Mouse (Mus musculus): Measurements from ENCODE around the gene Gtpbp3. TPM values are rescaled to one million over a fixed set of nuclear protein-coding genes. Genes with fewer than 3 reads are reported as not detected.
A peak's percentile ranks its signal among the peaks of the same experiment; 100 is the strongest.

The Gtpbp3 gene
- polyA plus RNA-seq, 1 experiment from 2014 or later: 15.4 TPM

DNA sequence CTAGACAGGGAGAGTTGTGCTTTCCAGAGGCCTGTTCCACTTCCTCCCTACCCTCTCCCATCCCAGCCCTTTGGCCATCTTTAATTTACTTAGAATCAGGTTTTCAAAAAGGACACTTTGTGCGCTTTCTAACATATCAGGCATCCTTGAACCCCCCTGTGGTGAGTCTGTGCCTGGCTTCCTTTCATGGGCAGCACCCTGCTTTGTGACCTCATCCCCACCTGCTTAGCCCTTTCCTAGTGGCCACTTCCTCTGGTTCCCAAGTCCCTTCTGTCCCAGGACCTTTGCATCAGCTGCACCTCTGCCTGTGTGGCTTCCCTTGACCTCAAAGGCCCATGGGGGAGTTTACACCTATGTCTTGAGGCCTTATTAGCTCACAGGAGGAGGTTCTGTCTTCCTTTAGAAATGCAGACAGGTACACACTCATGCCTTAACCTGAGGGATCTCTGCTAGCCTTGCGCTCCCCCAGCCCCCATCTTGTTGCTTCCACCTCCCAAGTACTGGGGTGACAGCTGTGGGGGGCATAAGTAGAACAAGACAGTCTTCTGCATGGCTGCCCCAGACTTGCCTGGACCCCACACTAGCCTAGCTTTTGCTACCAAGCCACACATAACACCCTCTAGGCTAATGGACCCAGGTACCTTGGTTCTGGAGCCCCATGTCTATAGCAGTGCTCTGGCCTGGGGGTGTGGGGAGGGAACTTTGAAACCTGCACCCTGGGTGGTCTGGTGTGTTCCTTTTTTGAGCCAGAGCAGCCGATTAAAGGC is 17.6 kb upstream of the Gtpbp3 start:
- H3K27ac ChIP-seq (replicated peaks): peak overlapping the region; percentile 90; the same call in 1 of the 2 replicates
- no peaks in the 10 kb centered on the region for H3K27me3 ChIP-seq (replicated peaks)
- peaks cover 45% of the 10 kb centered on the region for H3K36me3 ChIP-seq
- peak overlapping the region; percentile 83 for H3K4me3 ChIP-seq (replicated peaks)
- no peaks in the 10 kb centered on the region for H3K9me3 ChIP-seq (replicated peaks)
- H3K9ac ChIP-seq (replicated peaks): peak overlapping the region; percentile 72
- ATAC-seq (ENCODE audit: low FRiP score): no peak
- H3K4me1 ChIP-seq: peaks cover 31% of the 10 kb centered on the region
- H3K4me2 ChIP-seq: peak overlapping the region; percentile 89
- WGBS: 92% methylated on average over 3 of the region's 3 CpGs

DNA sequence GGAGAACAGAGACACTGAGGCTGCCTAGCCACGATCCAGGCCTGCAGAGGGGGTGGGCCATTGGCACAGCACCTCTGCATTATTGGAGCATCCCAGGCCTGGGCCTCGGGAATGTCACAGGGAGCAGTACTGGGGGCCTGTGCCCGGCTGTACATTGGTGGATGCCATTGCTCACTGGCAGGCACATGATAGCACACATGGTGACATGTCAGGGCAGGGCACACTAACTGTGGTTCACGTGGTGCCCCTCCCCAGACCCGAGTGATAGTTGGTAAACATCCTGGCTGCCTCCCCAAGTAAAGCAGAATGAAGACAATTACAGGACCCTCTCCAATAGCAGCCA is 17.0 kb upstream of the Gtpbp3 start:
- Histone ChIP-seq H3K36me3 (peaks cover 45% of the 10 kb centered on the region), H3K4me3 (replicated peaks) (no peak overlapping the region), H3K27me3 (replicated peaks) (no peaks in the 10 kb centered on the region), H3K4me2 (no peak overlapping the region), H3K9ac (replicated peaks) (no peak overlapping the region), H3K27ac (replicated peaks) (no peak overlapping the region), H3K4me1 (peaks cover 31% of the 10 kb centered on the region), H3K9me3 (replicated peaks) (no peaks in the 10 kb centered on the region)
- ATAC-seq (ENCODE audit: low FRiP score): no peak
- 89% methylated on average over 5 of the region's 5 CpGs for WGBS

- no peak overlapping the region for H3K4me3 ChIP-seq (replicated peaks)
- no peak overlapping the region for H3K9ac ChIP-seq (replicated peaks)
- no peak overlapping the region for H3K27ac ChIP-seq (replicated peaks)
- no peaks in the 10 kb centered on the region for H3K27me3 ChIP-seq (replicated peaks)
- ATAC-seq (ENCODE audit: low FRiP score): no peak
- H3K4me2 ChIP-seq: no peak overlapping the region
- peaks cover 35% of the 10 kb centered on the region for H3K4me1 ChIP-seq
- H3K36me3 ChIP-seq: peaks cover 45% of the 10 kb centered on the region
- no peaks in the 10 kb centered on the region for H3K9me3 ChIP-seq (replicated peaks)
- WGBS: 95% methylated on average over 17 of the region's 17 CpGs
These were observed 16.0 kb upstream of the Gtpbp3 start for GRCm38 (mm10) chr8:71471861-71472260.

DNA sequence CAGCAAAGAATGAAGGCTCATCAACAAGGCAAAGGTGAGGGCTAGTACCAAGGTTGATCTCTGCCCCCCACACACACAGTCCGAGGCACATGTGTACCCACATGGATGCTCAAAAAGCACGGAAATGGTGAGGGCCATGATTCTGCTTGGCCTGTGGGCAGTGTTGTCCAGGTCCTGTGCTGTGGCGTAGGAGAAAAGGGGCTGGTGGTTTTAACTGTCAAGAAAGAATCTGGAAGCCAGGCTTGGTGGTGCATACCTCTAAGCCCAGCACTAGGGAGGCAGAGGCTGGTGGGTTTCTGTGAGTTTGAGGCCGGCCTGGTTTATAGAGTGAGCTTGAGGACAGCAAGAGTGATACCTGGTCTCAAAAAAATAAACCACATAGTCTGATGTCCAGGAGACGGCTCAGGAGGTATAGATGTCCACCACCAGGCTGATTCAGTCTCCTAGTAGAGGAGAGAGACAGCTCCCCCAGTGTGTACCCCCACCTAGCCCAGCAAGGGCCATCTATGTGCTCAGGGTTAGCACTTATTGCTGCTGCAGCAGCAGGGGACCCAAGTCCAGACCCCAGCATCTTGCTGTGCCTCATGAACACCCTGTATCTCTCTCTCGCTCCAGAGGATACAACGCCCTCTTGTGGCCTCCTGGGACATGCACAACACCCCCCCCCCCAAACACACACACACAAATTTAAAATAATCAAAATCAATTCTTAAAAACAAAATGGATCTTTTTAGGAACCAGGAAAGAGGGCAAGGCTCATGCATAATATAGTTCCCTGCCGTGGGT is 15.1 kb upstream of the Gtpbp3 start:
- Histone ChIP-seq H3K36me3 (peaks cover 45% of the 10 kb centered on the region), H3K27ac (replicated peaks) (no peak overlapping the region), H3K9ac (replicated peaks) (no peak overlapping the region), H3K4me1 (peaks cover 44% of the 10 kb centered on the region), H3K9me3 (replicated peaks) (no peaks in the 10 kb centered on the region), H3K27me3 (replicated peaks) (no peaks in the 10 kb centered on the region), H3K4me2 (no peak overlapping the region), H3K4me3 (replicated peaks) (no peak overlapping the region)
- 93% methylated on average over 8 of the region's 8 CpGs for WGBS
- no peak for ATAC-seq (ENCODE audit: low FRiP score)

DNA sequence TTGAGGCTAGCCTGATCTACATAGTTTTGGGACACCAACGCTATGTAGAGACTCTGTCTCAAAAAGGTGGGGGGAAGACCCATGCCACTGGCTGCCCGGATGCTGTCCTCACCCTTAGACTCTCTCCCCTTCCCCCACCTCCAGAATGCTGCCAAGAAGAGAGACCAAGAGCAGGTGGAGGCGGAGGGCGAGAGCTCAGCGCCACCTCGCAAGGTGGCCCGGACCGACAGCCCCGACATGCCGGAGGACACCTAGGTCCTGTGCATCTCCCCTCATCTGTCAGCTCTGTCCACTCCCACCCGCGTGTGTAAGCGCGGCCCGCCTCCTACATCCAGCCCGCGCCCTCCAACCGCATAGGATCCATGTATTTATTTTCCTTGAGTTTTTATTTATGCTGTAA is 13.6 kb upstream of the Gtpbp3 start:
- Histone ChIP-seq H3K9me3 (replicated peaks) (no peaks in the 10 kb centered on the region), H3K4me1 (peaks cover 41% of the 10 kb centered on the region), H3K27ac (replicated peaks) (no peak overlapping the region), H3K9ac (replicated peaks) (no peak overlapping the region), H3K27me3 (replicated peaks) (no peaks in the 10 kb centered on the region), H3K4me3 (replicated peaks) (no peak overlapping the region), H3K36me3 (peaks cover 58% of the 10 kb centered on the region), H3K4me2 (no peak overlapping the region)
- ATAC-seq (ENCODE audit: low FRiP score): no peak
- 96% methylated on average over 18 of the region's 18 CpGs for WGBS

- Histone ChIP-seq H3K27ac (replicated peaks) (peak overlapping the region; percentile 93), H3K27me3 (replicated peaks) (no peaks in the 10 kb centered on the region), H3K9me3 (replicated peaks) (no peaks in the 10 kb centered on the region), H3K9ac (replicated peaks) (no peak overlapping the region), H3K4me3 (replicated peaks) (peak overlapping the region; percentile 56; the same call in 1 of the 2 replicates), H3K36me3 (peaks cover 64% of the 10 kb centered on the region), H3K4me1 (peaks cover 36% of the 10 kb centered on the region), H3K4me2 (0 out of 2 replicates have a peak overlapping the region, but pooled peaks have one; percentile 81)
- WGBS: 89% methylated on average over 25 of the region's 25 CpGs
- no peak for ATAC-seq (ENCODE audit: low FRiP score)
These were observed 12.9 kb upstream of the Gtpbp3 start for GRCm38 (mm10) chr8:71474785-71475701.

GRCm38 (mm10) chr8:71475702-71476075 is 12.2 kb upstream of the Gtpbp3 start:
- peak overlapping the region; percentile 65 for H3K9ac ChIP-seq (replicated peaks)
- H3K27ac ChIP-seq (replicated peaks): peak overlapping the region; percentile 93
- H3K27me3 ChIP-seq (replicated peaks): no peaks in the 10 kb centered on the region
- H3K4me3 ChIP-seq (replicated peaks): peak overlapping the region; percentile 56
- ATAC-seq (ENCODE audit: low FRiP score): peak; percentile 5; the same call in 1 of the 2 replicates
- H3K4me1 ChIP-seq: peaks cover 30% of the 10 kb centered on the region
- peaks cover 70% of the 10 kb centered on the region for H3K36me3 ChIP-seq
- peak overlapping the region; percentile 81 for H3K4me2 ChIP-seq
- no peaks in the 10 kb centered on the region for H3K9me3 ChIP-seq (replicated peaks)
- WGBS: 31% methylated on average over 4 of the region's 4 CpGs

GRCm38 (mm10) chr8:71476099-71476940 is 11.6 kb upstream of the Gtpbp3 start:
- Histone ChIP-seq H3K27me3 (replicated peaks) (no peaks in the 10 kb centered on the region), H3K4me3 (replicated peaks) (peak overlapping the region; percentile 56), H3K4me1 (peaks cover 25% of the 10 kb centered on the region), H3K27ac (replicated peaks) (peak overlapping the region; percentile 93), H3K9me3 (replicated peaks) (no peaks in the 10 kb centered on the region), H3K9ac (replicated peaks) (peak overlapping the region; percentile 65), H3K4me2 (peak overlapping the region; percentile 81), H3K36me3 (peaks cover 70% of the 10 kb centered on the region)
- under 1% methylated on average over 76 of the region's 121 CpGs for WGBS
- peak; percentile 79 for ATAC-seq (ENCODE audit: low FRiP score)

- H3K27me3 ChIP-seq (replicated peaks): no peaks in the 10 kb centered on the region
- peak overlapping the region; percentile 65 for H3K9ac ChIP-seq (replicated peaks)
- no peaks in the 10 kb centered on the region for H3K9me3 ChIP-seq (replicated peaks)
- 0 out of 2 replicates have a peak, but pooled peaks have one; percentile 0 for ATAC-seq (ENCODE audit: low FRiP score)
- peaks cover 65% of the 10 kb centered on the region for H3K36me3 ChIP-seq
- peak overlapping the region; percentile 93 for H3K27ac ChIP-seq (replicated peaks)
- 41% methylated on average over 14 of the region's 14 CpGs for WGBS
- peak overlapping the region; percentile 81 for H3K4me2 ChIP-seq
- peak overlapping the region; percentile 56 for H3K4me3 ChIP-seq (replicated peaks)
- H3K4me1 ChIP-seq: peaks cover 28% of the 10 kb centered on the region
These were observed 10.6 kb upstream of the Gtpbp3 start for GRCm38 (mm10) chr8:71477196-71477845.

GRCm38 (mm10) chr8:71478943-71479342 is 9.0 kb upstream of the Gtpbp3 start:
- no peaks in the 10 kb centered on the region for H3K9me3 ChIP-seq (replicated peaks)
- H3K4me3 ChIP-seq (replicated peaks): no peak overlapping the region
- 94% methylated on average over 11 of the region's 11 CpGs for WGBS
- H3K9ac ChIP-seq (replicated peaks): no peak overlapping the region
- peaks cover 54% of the 10 kb centered on the region for H3K36me3 ChIP-seq
- no peaks in the 10 kb centered on the region for H3K27me3 ChIP-seq (replicated peaks)
- H3K4me2 ChIP-seq: no peak overlapping the region
- peaks cover 39% of the 10 kb centered on the region for H3K4me1 ChIP-seq
- H3K27ac ChIP-seq (replicated peaks): no peak overlapping the region
- no peak for ATAC-seq (ENCODE audit: low FRiP score)
